Mouse (Mus musculus) heart, embryonic 14.5 days (tissue): ENCODE data around the gene 2700049A03Rik. TPM values are rescaled to one million over a fixed set of nuclear protein-coding genes. Genes with fewer than 3 reads are reported as not detected.

Experiments
- ATAC-seq: fragments of 200-750 bp; cut with Nextera tagmentation; 2 replicates; pipeline ENCODE4 v1.8.0; 2017; ENCODE audit warnings: low read depth, moderate TSS enrichment; ENCODE audit not compliant: insufficient number of reproducible peaks, insufficient read depth, low FRiP score
- H3K27ac ChIP-seq, 2 experiments: fragments of 200-500 bp in 1 of 2; fragments of 300-500 bp in 1 of 2; sonication (generic) in 1 of 2; replicated peaks in 1 of 2; 2 replicates each; pipeline ENCODE4 v1.5.1; 2012 to 2014; ENCODE audit warnings: low read depth in 2 of 2, low read length in 2 of 2, control low read depth in 1 of 2, mild to moderate bottlenecking in 1 of 2, mixed read lengths in 1 of 2; ENCODE audit not compliant: control insufficient read depth in 1 of 2, insufficient read depth in 1 of 2
- H3K27me3 ChIP-seq: fragments of 300-500 bp; sonication (generic); 2 replicates; pipeline ENCODE4 v1.6.1; 2014; ENCODE audit warnings: mild to moderate bottlenecking, low read length, control low read depth; ENCODE audit not compliant: control insufficient read depth, insufficient read depth
- H3K36me3 ChIP-seq: fragments of 300-500 bp; sonication (generic); 2 replicates; pipeline ENCODE4 v1.6.1; 2014; ENCODE audit warnings: mild to moderate bottlenecking, control low read depth, low read length, mixed read lengths; ENCODE audit not compliant: control insufficient read depth, insufficient read depth
- H3K4me1 ChIP-seq, 2 experiments: fragments of 200-500 bp in 1 of 2; fragments of 300-500 bp in 1 of 2; sonication (generic) in 1 of 2; 2 replicates each; pipeline ENCODE4 v1.6.1; 2012 to 2014; ENCODE audit warnings: low read length in 2 of 2, control low read depth in 1 of 2, mixed read lengths in 1 of 2; ENCODE audit not compliant: control insufficient read depth in 2 of 2, insufficient read depth in 2 of 2
- H3K4me2 ChIP-seq: fragments of 300-500 bp; sonication (generic); 2 replicates; pipeline ENCODE4 v1.6.1; 2014; ENCODE audit warnings: mild to moderate bottlenecking, low read length
- H3K4me3 ChIP-seq, 2 experiments: fragments of 200-500 bp in 1 of 2; fragments of 300-500 bp in 1 of 2; sonication (generic) in 1 of 2; 2 replicates each; pipeline ENCODE4 v1.5.1; 2012 to 2014; ENCODE audit warnings: low read length in 2 of 2, mild to moderate bottlenecking in 2 of 2, control low read depth in 1 of 2, low read depth in 1 of 2, moderate library complexity in 1 of 2; ENCODE audit not compliant: control insufficient read depth in 1 of 2, insufficient read depth in 1 of 2
- H3K9ac ChIP-seq: fragments of 300-500 bp; sonication (generic); 2 replicates; pipeline ENCODE4 v1.6.1; 2014; ENCODE audit warnings: mild to moderate bottlenecking, low read length
- H3K9me3 ChIP-seq: fragments of 300-500 bp; sonication (generic); 2 replicates; pipeline ENCODE4 v1.6.1; 2016; ENCODE audit warnings: low read length, control low read depth; ENCODE audit not compliant: control insufficient read depth
- WGBS: fragments of 180-500 bp; shearing (Covaris S2); extraction: QIAGEN DNeasy Blood & Tissue Kit; methylation state at CpG from one replicate; pipeline ENCODE4 v1.1.7; 2014; 5-methylcytosine and 5-hydroxymethylcytosine counted together
- polyA plus RNA-seq: library from polyadenylated mRNA; unstranded; fragments of >200 nt; fragmentation: Nextera tagmentation; extraction: Ambion mirVana; gene quantifications from 2 replicates; pipeline ENCODE4 v1.2.1, GENCODE M21; 2014

Gene 2700049A03Rik
- polyA plus RNA-seq, 1 experiment from 2014 or later, result 13.0 TPM

- 72% methylated on average over 4 of the region's 4 CpGs for WGBS
- Histone ChIP-seq H3K27ac (no peak overlapping the region), H3K4me1 (no peaks in the 10 kb centered on the region), H3K9ac (no peak overlapping the region), H3K27me3 (no peaks in the 10 kb centered on the region), H3K4me2 (no peak overlapping the region), H3K9me3 (peaks cover 4% of the 10 kb centered on the region; the same call in 1 of the 2 replicates), H3K4me3 (no peak overlapping the region), H3K36me3 (no peaks in the 10 kb centered on the region)
- no peak for ATAC-seq
Measured at GRCm38 (mm10) chr12:71264211-71264610, 127.6 kb downstream of the 2700049A03Rik start.

- Histone ChIP-seq H3K4me2 (no peak overlapping the region), H3K9me3 (0 out of 2 replicates have a peak, but pooled peaks cover under 1% of the 10 kb centered on the region), H3K4me1 (0 out of 4 replicates have a peak, but pooled peaks cover 0 to 2% of the 10 kb centered on the region in 2 experiments), H3K36me3 (no peaks in the 10 kb centered on the region), H3K27ac (no peak overlapping the region), H3K27me3 (no peaks in the 10 kb centered on the region), H3K4me3 (no peak overlapping the region), H3K9ac (no peak overlapping the region)
- WGBS, result 84% methylated on average over 7 of the region's 7 CpGs
- no peak for ATAC-seq
Measured at GRCm38 (mm10) chr12:71269367-71269766, 132.7 kb downstream of the 2700049A03Rik start.

GRCm38 (mm10) chr12:71271131-71271530, 134.5 kb downstream of the 2700049A03Rik start:
- WGBS, result 76% methylated on average over 5 of the region's 5 CpGs
- Histone ChIP-seq H3K4me3 (no peak overlapping the region), H3K36me3 (no peaks in the 10 kb centered on the region), H3K9me3 (0 out of 2 replicates have a peak, but pooled peaks cover 3% of the 10 kb centered on the region), H3K4me2 (no peak overlapping the region), H3K4me1 (peaks cover under 1 to 2% of the 10 kb centered on the region in 2 experiments; a peak in 1 of 4 replicates), H3K9ac (no peak overlapping the region), H3K27me3 (no peaks in the 10 kb centered on the region), H3K27ac (no peak overlapping the region)
- ATAC-seq, result no peak

GRCm38 (mm10) chr12:71274519-71275237, 138.0 kb downstream of the 2700049A03Rik start:
- no peak for ATAC-seq
- H3K9me3 ChIP-seq, result 0 out of 2 replicates have a peak, but pooled peaks cover 3% of the 10 kb centered on the region
- no peak overlapping the region for H3K9ac ChIP-seq

GRCm38 (mm10) chr12:71275906-71276595, 139.4 kb downstream of the 2700049A03Rik start:
- Histone ChIP-seq H3K4me1 (peaks cover 2 to 4% of the 10 kb centered on the region in 2 experiments; a peak in 2 of 4 replicates), H3K27ac (no peak overlapping the region), H3K36me3 (no peaks in the 10 kb centered on the region), H3K9ac (no peak overlapping the region), H3K4me3 (no peak overlapping the region), H3K4me2 (no peak overlapping the region), H3K9me3 (0 out of 2 replicates have a peak, but pooled peaks cover 3% of the 10 kb centered on the region), H3K27me3 (no peaks in the 10 kb centered on the region)
- 60% methylated on average over 8 of the region's 8 CpGs for WGBS
- ATAC-seq, result no peak

More at GRCm38 (mm10) chr12:71274519-71275237, 138.0 kb downstream of the 2700049A03Rik start:
- no peak overlapping the region for H3K27ac ChIP-seq
- H3K4me1 ChIP-seq, result peaks cover 4% of the 10 kb centered on the region in 2 experiments; a peak in 2 of 4 replicates
- no peaks in the 10 kb centered on the region for H3K27me3 ChIP-seq
- H3K4me2 ChIP-seq, result no peak overlapping the region
- no peaks in the 10 kb centered on the region for H3K36me3 ChIP-seq
- 92% methylated on average over 5 of the region's 5 CpGs for WGBS
- no peak overlapping the region for H3K4me3 ChIP-seq

- Histone ChIP-seq H3K4me1 (peaks cover 2 to 4% of the 10 kb centered on the region in 2 experiments; a peak in 2 of 4 replicates), H3K4me2 (no peak overlapping the region), H3K9ac (no peak overlapping the region), H3K27ac (no peak overlapping the region), H3K9me3 (0 out of 2 replicates have a peak, but pooled peaks cover 5% of the 10 kb centered on the region), H3K27me3 (no peaks in the 10 kb centered on the region), H3K4me3 (no peak overlapping the region), H3K36me3 (no peaks in the 10 kb centered on the region)
- WGBS, result 64% methylated on average over 12 of the region's 12 CpGs
- no peak for ATAC-seq
Measured at GRCm38 (mm10) chr12:71279521-71280262, 143.0 kb downstream of the 2700049A03Rik start.

GRCm38 (mm10) chr12:71281201-71281768, 144.6 kb downstream of the 2700049A03Rik start:
- Histone ChIP-seq H3K36me3 (no peaks in the 10 kb centered on the region), H3K4me2 (no peak overlapping the region), H3K27me3 (no peaks in the 10 kb centered on the region), H3K9ac (no peak overlapping the region), H3K4me1 (peaks cover 2% of the 10 kb centered on the region in 2 experiments; a peak in 2 of 4 replicates), H3K27ac (no peak overlapping the region), H3K4me3 (no peak overlapping the region), H3K9me3 (0 out of 2 replicates have a peak, but pooled peaks cover 5% of the 10 kb centered on the region)
- ATAC-seq, result no peak
- 81% methylated on average over 12 of the region's 12 CpGs for WGBS
